Mouse (Mus musculus) 3T3-L1 (cell line): ENCODE results near the gene Adgrl2.

Experiments used
- DNase-seq: peaks from one replicate; pipeline ENCODE4 v3.0.0-alpha.2; 2015; ENCODE audit warnings: low read depth, low spot score

Adgrl2 gene

GRCm38 (mm10) chr3:148922618-148923095 is 67.7 kb downstream of the Adgrl2 start:
- DNase-seq, result no peak

- no peak for DNase-seq
Measured at GRCm38 (mm10) chr3:148921966-148922587, 68.3 kb downstream of the Adgrl2 start.

GRCm38 (mm10) chr3:148920881-148921280 is 69.5 kb downstream of the Adgrl2 start:
- DNase-seq, result no peak

GRCm38 (mm10) chr3:148918425-148918824 is 71.9 kb downstream of the Adgrl2 start:
- peak; percentile 56 for DNase-seq

GRCm38 (mm10) chr3:148917837-148918236 is 72.5 kb downstream of the Adgrl2 start:
- no peak for DNase-seq

GRCm38 (mm10) chr3:148916226-148916625 is 74.1 kb downstream of the Adgrl2 start:
- no peak for DNase-seq

- DNase-seq, result no peak
Measured at GRCm38 (mm10) chr3:148912944-148913684, 77.2 kb downstream of the Adgrl2 start.

- no peak for DNase-seq
Measured at GRCm38 (mm10) chr3:148912536-148912935, 77.8 kb downstream of the Adgrl2 start.

GRCm38 (mm10) chr3:148907873-148908272 is 82.5 kb downstream of the Adgrl2 start:
- DNase-seq, result no peak

- DNase-seq, result no peak
Measured at GRCm38 (mm10) chr3:148907024-148907778, 83.2 kb downstream of the Adgrl2 start.

- DNase-seq, result no peak
Measured at GRCm38 (mm10) chr3:148905906-148906779, 84.2 kb downstream of the Adgrl2 start.

GRCm38 (mm10) chr3:148905435-148905834 is 84.9 kb downstream of the Adgrl2 start:
- DNase-seq, result no peak

GRCm38 (mm10) chr3:148899857-148900256 is 90.5 kb downstream of the Adgrl2 start:
- DNase-seq, result peak; percentile 18

- DNase-seq, result no peak
Measured at GRCm38 (mm10) chr3:148899416-148899815, 90.9 kb downstream of the Adgrl2 start.

- no peak for DNase-seq
Measured at GRCm38 (mm10) chr3:148898535-148899250, 91.7 kb downstream of the Adgrl2 start.

GRCm38 (mm10) chr3:148896281-148896680 is 94.1 kb downstream of the Adgrl2 start:
- no peak for DNase-seq

- no peak for DNase-seq
Measured at GRCm38 (mm10) chr3:148895396-148896109, 94.8 kb downstream of the Adgrl2 start.

- DNase-seq, result no peak
Measured at GRCm38 (mm10) chr3:148894867-148895266, 95.5 kb downstream of the Adgrl2 start.

- no peak for DNase-seq
Measured at GRCm38 (mm10) chr3:148887902-148888301, 102.5 kb downstream of the Adgrl2 start.

- DNase-seq, result no peak
Measured at GRCm38 (mm10) chr3:148886956-148887355, 103.4 kb downstream of the Adgrl2 start.
